Mouse (Mus musculus) Patski (cell line): ENCODE results near the gene Ggps1. TPM values are rescaled to one million over a fixed set of nuclear protein-coding genes. Genes with fewer than 3 reads are reported as not detected.

Experiments used
- ATAC-seq: fragments of 100-300 bp; one replicate; pipeline ENCODE4 v1.8.0; 2021
- CTCF ChIA-PET: fragments of 350-600 bp; sonication (Branson Sonifier 250); formaldehyde crosslinking; loops from one replicate; lab custom pipeline; 2022; ENCODE audit warnings: inconsistent platforms; lab: Charles Lee
- POLR2A ChIA-PET: fragments of 350-600 bp; sonication (Branson Sonifier 250); formaldehyde crosslinking; loops from one replicate; lab custom pipeline; 2022; ENCODE audit warnings: antibody characterized with exemption, inconsistent platforms; lab: Charles Lee
- DNase-seq: peaks from one replicate; pipeline ENCODE4 v3.0.0-alpha.2; 2011; ENCODE audit warnings: low read depth, low spot score
- H3K27me3 ChIP-seq: fragments of 371-371 bp; one replicate; pipeline ENCODE4 v1.5.1; 2021
- CTCF ChIP-seq: fragments of 100-300 bp; IDR thresholded peaks from one replicate; pipeline ENCODE4 v1.5.1; 2021
- in situ Hi-C: fragments of 300-500 bp; cut with MboI; formaldehyde crosslinking; loops from 3 replicates; pipeline ENCODE4 v1.11.1; 2018; ENCODE audit warnings: low pct_unique_long_range_greater_than_20kb, mixed read lengths
- polyA plus RNA-seq: library from polyadenylated mRNA; unstranded; gene quantifications from one replicate; pipeline ENCODE4 v1.2.3, GENCODE M21; 2021

The Ggps1 gene
- polyA plus RNA-seq: 34.1 TPM

DNA sequence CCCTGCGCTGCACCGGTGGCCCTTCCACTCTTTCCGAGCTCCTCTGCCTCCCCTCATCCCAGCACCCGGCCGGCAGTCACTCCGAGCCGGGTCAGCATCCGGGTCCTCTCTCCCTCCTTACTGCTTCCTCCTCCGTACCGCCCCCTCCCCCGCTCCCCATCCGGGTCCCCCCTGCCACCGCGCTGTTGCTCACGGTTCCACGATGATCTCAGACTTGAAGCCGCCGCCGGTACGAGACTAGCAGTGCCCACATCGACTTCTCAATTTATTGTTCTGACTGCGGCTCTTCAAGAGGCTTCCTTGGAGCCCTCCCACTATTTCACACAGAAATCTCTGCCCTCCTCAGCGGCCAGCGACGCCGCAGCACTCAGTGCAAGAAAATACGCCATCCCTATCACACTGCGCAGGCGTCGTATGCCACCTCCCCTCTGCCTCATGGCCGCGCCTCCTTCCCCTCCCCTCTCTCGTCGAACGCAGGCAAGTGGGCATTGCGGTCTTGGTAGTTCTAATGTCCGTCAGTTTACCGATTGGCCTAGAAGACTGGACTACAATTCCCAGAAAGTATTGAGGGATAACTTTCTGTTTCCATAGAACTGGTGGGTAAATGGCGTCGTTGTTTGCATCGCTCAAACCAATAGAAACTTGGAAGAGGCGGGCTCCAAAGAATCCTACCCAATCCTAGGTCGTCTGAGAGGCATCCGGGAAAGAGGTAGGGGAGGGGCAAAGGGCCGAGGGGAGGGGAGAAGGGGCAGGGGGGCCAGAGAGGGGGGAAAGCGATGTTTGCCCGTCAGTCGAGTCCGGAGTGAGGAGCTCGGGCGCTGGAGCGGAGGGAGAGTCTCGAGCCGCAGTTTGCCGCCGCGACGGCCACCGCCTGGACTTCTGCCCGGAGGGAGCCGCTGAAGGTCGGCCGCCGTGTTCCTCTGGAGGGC lies at the start of gene Ggps1, which contains the start of gene Arid4b:
Gene Ggps1 (minus strand): TSS at position 476 of the 929 bp plus-strand sequence.
Gene Arid4b (plus strand): TSS at position 220 of the 929 bp plus-strand sequence.
- ATAC-seq: peak; percentile 96
- peak; percentile 98 for DNase-seq
- CTCF ChIA-PET: no interaction called here
- in situ Hi-C loops: loop anchor here (25.0 kb wide), 1 partner anchor 549 kb away; the partner anchor contains the start of genes Mrpl32 and Psma2
- H3K27me3 ChIP-seq: no peaks in the 10 kb centered on the region
- TF ChIP-seq CTCF: no peak
- POLR2A ChIA-PET: interaction anchor here (0.6 to 3.7 kb wide), 2 partner anchors 23 to 1155 kb away, joined by 3 to 15 read pairs; partner anchors contain the start of gene Tbce

DNA sequence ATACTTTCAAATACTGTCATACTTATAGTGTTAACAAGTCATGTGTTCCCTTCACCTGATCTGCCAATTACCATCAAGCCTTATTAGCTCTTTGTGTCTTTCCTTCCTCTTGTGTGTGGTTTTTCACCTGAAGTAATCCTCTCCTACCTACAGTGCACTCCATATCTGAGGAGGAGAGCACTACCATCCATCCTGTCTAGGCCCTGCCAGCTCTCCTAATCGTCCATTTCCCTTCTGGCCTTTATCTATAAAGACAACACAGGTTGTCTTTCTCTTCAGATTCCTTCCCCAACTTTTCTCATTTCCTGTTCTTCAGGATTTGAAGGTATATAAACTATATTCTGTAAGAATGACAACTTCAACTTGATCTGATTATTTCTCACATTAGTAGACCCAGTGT lies 47.9 kb upstream of the Ggps1 start:
- ChIA-PET POLR2A (interaction anchor here (1.0 kb wide), 1 partner anchor 34 kb away, joined by 3 read pairs; no protein-coding TSS in a partner anchor), CTCF (interaction anchor here (1.1 to 1.2 kb wide), 2 partner anchors 28 to 45 kb away, joined by 3 read pairs; no protein-coding TSS in a partner anchor)
- H3K27me3 ChIP-seq: no peaks in the 10 kb centered on the region
- TF ChIP-seq CTCF: no peak
- in situ Hi-C loops: no loop called here
- DNase-seq (no peak), ATAC-seq (no peak)

DNA sequence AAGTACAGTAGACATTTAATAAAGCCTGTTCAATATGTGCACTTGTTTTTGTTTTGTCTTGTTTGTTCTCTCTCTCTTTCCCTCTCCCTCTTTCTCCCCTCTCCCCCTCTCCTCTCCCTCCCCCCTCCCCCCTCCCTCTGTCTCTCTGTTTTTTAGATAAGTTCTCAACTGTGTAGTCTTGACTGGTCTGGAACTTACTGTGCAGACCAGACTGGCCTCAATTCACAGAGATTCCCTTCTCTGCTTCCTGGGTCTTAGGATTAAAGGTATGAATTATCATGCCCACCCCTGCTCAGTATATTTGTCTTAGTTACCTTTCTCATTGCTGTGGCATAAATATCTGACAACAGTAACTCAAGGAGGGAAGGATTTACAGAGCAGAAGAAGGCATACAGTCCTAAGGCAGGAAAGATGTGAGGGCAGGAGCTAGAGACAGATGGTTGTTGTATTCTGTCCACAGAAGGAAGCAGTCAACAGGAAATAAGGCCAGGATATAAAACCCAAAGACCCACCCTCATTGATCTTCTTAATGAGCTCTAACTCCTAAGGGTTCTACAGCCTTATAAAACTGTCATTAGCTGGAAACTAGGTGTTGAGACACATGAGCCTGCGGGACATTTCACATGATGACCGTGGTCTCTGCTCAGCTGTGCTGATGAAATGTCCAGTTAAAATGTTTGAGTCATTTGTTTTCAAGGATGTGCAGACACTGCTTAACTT lies 47.0 kb upstream of the Ggps1 start:
- in situ Hi-C loops: no loop called here
- H3K27me3 ChIP-seq: no peaks in the 10 kb centered on the region
- no peak for DNase-seq
- POLR2A ChIA-PET: interaction anchor here (1.0 kb wide), 1 partner anchor 34 kb away, joined by 3 read pairs; no protein-coding TSS in a partner anchor
- CTCF ChIA-PET: no interaction called here
- no peak for ATAC-seq
- no peak for TF ChIP-seq CTCF

DNA sequence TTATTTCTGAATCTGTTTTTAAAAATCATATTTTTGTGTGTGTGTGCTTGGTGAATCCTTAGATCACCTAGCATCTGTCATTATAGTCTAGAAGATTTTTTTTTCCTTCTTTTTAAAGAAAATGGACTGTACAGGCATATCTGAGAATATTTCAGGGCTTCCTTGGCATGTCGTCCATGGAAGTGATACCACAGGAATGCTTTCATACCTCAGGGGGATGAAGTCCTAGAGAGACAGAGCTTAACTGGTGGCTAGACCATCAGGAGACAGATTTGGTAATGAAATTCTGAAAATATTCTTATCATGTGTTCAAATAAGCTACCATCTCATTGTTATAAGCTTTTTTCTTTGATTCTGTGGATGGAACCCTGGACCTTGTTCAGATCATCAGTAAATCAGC lies 39.7 kb upstream of the Ggps1 start:
- in situ Hi-C loops: no loop called here
- no peak for TF ChIP-seq CTCF
- ChIA-PET CTCF (interaction anchor here (1.3 kb wide), 1 partner anchor 89 kb away, joined by 3 read pairs; no protein-coding TSS in a partner anchor), POLR2A (interaction anchor here (0.6 kb wide), 1 partner anchor 39 kb away, joined by 3 read pairs; no protein-coding TSS in a partner anchor)
- DNase-seq (no peak), ATAC-seq (peak; percentile 60)
- H3K27me3 ChIP-seq: no peaks in the 10 kb centered on the region

GRCm38 (mm10) chr13:14088669-14089068 lies 25.4 kb upstream of the Ggps1 start:
- DNase-seq (no peak), ATAC-seq (no peak)
- ChIA-PET CTCF (no interaction called here), POLR2A (no interaction called here)
- TF ChIP-seq CTCF: no peak
- in situ Hi-C loops: no loop called here
- H3K27me3 ChIP-seq: no peaks in the 10 kb centered on the region

GRCm38 (mm10) chr13:14075326-14075725 lies 12.0 kb upstream of the Ggps1 start:
- TF ChIP-seq CTCF: no peak
- ATAC-seq (no peak), DNase-seq (no peak)
- H3K27me3 ChIP-seq: no peaks in the 10 kb centered on the region
- in situ Hi-C loops: no loop called here
- ChIA-PET POLR2A (no interaction called here), CTCF (interaction anchor here (1.1 to 1.5 kb wide), 3 partner anchors 9 to 15 kb away, joined by 4 read pairs; no protein-coding TSS in a partner anchor)

DNA sequence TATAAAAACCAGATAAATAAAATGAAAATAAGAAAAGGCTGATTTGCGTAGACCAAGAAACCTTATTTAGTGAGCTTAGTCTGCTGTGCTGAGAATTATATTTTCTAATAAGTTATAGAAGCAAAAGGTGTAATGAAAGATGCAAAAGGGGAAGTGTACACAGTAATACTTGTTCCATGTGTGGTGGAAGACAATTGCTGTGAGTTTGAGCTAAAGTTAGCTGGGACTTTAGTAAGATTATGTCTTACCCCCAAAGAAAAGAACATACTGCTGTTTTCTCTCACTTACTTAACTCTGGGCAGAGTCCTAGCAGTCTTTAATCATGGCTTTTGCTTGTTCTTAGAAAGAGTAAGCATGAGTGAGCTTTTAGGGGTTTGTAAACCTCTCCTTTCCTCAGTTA lies 11.1 kb upstream of the Ggps1 start:
- TF ChIP-seq CTCF: no peak

DNA sequence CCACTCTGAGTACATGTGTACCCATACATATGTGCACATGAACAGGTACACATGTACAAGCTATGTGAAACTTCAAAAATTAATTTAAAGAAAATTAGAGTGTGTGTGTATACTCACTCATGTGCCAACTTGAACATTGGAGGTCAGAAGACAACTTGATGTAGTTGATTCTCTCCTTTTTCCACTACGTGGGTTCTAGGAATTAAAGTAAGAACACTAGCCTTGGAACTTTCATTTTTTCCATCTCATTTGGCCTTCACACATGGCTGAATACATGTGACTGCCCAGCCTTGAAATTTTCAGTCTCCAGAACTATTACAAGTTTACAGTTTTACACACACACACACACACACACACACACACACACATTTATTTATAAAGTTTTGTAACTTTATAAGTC lies 6.0 kb upstream of the Ggps1 start:
- TF ChIP-seq CTCF: no peak
- DNase-seq (no peak), ATAC-seq (no peak)
- CTCF ChIA-PET: no interaction called here
- in situ Hi-C loops: loop anchor here (25.0 kb wide), 1 partner anchor 543 kb away; the partner anchor contains the start of genes Mrpl32 and Psma2
- no peaks in the 10 kb centered on the region for H3K27me3 ChIP-seq
- POLR2A ChIA-PET: no interaction called here

More for the DNA sequence above, 11.1 kb upstream of the Ggps1 start:
- in situ Hi-C loops: loop anchor here (25.0 kb wide), 1 partner anchor 538 kb away; the partner anchor contains the start of genes Mrpl32 and Psma2
- no peaks in the 10 kb centered on the region for H3K27me3 ChIP-seq
- ATAC-seq (no peak), DNase-seq (no peak)
- POLR2A ChIA-PET: interaction anchor here (0.5 kb wide), 1 partner anchor 101 kb away, joined by 3 read pairs; no protein-coding TSS in a partner anchor
- CTCF ChIA-PET: interaction anchor here (0.6 to 2.5 kb wide), 5 partner anchors 9 to 53 kb away, joined by 3 to 6 read pairs (median 4); no protein-coding TSS in a partner anchor

DNA sequence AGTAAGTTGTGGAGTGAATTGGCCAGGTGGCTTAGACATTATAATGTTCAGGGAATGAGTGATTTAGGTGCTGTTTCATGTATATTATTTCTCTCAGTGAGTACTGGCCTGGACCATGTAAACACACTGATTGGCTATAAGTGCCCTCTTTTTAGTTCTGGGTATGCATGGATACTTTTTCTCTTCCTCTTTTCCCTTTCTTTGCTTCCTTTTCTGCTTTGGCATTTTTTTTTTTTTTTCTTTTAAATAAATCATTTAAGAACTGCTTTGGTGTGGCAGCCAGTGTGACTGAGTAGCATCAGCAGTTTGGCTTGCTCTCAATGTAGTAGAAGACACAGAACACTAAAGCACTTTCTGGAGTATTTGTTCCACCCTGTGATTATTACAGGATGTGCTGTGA lies 4.7 kb upstream of the Ggps1 start:
- ATAC-seq: no peak
- in situ Hi-C loops: loop anchor here (25.0 kb wide), 1 partner anchor 544 kb away; the partner anchor contains the start of genes Mrpl32 and Psma2
- POLR2A ChIA-PET: interaction anchor here (0.6 kb wide), 1 partner anchor 952 kb away, joined by 3 read pairs; no protein-coding TSS in a partner anchor

More for the DNA sequence above, 4.7 kb upstream of the Ggps1 start:
- H3K27me3 ChIP-seq: no peaks in the 10 kb centered on the region
- no peak for DNase-seq
- TF ChIP-seq CTCF: no peak
- CTCF ChIA-PET: no interaction called here
